Mouse (Mus musculus) neutrophil, adult 59 days (primary cell): ENCODE data around the gene Fbxw28. TPM values are rescaled to one million over a fixed set of nuclear protein-coding genes. Genes with fewer than 3 reads are reported as not detected.

Experiments
- total RNA-seq, 2 experiments: library from RNA; stranded (reverse); gene quantifications; 1 replicate in 1 of 2; 2 replicates in 1 of 2; pipeline ENCODE4 v1.2.4; 2023

Gene Fbxw28
- not detected for total RNA-seq

DNA sequence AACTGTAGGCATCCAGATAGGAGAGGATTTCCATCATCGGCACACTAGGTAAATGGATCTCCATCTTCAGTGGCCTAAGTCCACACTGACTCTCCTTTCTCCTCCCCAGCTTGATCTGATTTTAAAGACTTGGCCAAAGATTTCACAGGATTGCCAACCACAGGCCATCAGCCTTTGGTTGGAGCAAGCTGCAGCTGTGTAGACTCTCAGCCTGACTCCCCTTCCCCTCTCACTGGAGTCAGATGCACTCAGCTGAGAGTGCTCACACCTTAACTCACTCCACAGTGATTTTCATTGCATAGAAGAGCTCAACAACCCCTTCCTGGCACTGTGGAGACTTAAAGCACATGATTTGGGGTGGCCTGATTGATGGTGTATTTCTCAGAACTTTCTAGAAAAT, at the start of gene Fbxw28:
Gene Fbxw28 (minus strand): TSS at position 101 of the 400 bp plus-strand sequence.

DNA sequence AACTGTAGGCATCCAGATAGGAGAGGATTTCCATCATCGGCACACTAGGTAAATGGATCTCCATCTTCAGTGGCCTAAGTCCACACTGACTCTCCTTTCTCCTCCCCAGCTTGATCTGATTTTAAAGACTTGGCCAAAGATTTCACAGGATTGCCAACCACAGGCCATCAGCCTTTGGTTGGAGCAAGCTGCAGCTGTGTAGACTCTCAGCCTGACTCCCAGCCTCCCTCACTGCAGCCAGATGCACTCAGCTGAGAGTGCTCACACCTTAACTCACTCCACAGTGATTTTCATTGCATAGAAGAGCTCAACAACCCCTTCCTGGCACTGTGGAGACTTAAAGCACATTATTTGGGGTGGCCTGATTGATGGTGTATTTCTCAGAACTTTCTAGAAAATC, 51.9 kb downstream of the Fbxw28 start, which contains the start of gene Fbxw14:
Gene Fbxw14 (minus strand): TSS at position 101 of the 400 bp plus-strand sequence.

Other genes starting within 250 kb of the Fbxw28 start
- gene Plxnb1, start 244.3 kb downstream of the Fbxw28 start, total RNA-seq, result not detected
- not detected for gene Fbxw21, start 177.6 kb downstream of the Fbxw28 start, total RNA-seq
- gene Fbxw13, start 143.7 kb downstream of the Fbxw28 start, total RNA-seq, result not detected
- not detected for gene Fbxw20, start 104.9 kb downstream of the Fbxw28 start, total RNA-seq
- not detected for gene Fbxw14, start 52.0 kb downstream of the Fbxw28 start, total RNA-seq
- not detected for gene Fbxw22, start 64.6 kb upstream of the Fbxw28 start, total RNA-seq
- gene Fbxw16, start 109.5 kb upstream of the Fbxw28 start, total RNA-seq, result not detected
- gene Fbxw19, start 156.2 kb upstream of the Fbxw28 start, total RNA-seq, result not detected
- gene Fbxw15, start 228.6 kb upstream of the Fbxw28 start, total RNA-seq, result not detected